Mouse (Mus musculus) cerebellum, adult 2 months (tissue): ENCODE data around the gene Pdxk.
A peak's percentile ranks its signal among the peaks of the same experiment; 100 is the strongest.

Experiments
- CTCF ChIP-seq: fragments of 200-500 bp; IDR thresholded peaks from 2 replicates; pipeline ENCODE4 v1.5.1; 2011; ENCODE audit warnings: low read depth, mild to moderate bottlenecking, control low read depth, low read length, moderate library complexity, borderline replicate concordance; ENCODE audit not compliant: insufficient read depth
- POLR2A ChIP-seq: fragments of 200-500 bp; IDR thresholded peaks from 2 replicates; pipeline ENCODE4 v1.6.1; 2011; ENCODE audit warnings: low read length, control low read depth, borderline replicate concordance; ENCODE audit not compliant: insufficient read depth

DNA sequence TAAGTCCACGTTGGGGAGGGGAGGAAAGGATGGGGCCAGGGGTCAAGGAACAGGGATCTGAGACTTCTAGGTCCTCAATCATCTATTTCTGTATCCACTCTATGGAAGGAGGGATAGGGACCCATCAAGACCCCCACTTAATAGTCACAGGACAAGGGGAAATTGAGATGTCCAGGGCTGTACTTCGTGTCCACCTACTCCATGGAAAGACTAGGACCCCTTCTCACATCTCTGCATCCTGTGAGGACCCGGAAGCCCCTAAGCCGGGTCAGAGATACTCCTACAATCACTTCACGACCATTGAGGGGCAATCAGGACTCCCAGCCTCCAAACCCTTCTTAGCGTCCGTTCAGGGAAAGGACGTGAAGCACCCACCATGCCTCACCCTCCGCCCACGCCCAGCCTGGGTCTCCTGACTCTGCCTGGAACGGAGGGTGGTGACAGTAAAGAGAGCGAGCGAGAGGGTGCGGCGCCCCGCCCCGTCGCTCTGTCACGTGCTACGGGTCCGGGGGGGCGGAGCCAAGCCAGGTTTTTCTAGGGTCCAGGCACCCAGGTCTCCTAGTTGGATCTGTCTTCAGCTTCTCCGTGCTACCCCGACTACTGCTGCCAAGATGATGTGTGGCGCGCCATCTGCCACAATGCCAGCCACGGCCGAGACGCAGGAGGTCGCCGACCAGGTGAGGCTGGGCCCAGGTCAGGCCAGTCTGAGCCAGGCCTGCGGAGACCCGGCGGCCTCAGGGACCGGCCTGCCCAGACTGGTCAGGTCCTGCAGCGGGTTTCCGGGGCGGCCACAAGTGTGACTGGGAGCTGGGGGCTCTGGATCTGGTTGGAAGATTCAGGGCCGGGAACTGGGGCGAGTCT lies 39.4 kb downstream of the Pdxk start, which contains the start of gene Cstb:
- no peak for TF ChIP-seq CTCF
- 0 out of 2 replicates have a peak, but pooled peaks have one; percentile 76 for TF ChIP-seq POLR2A
